Comparison of ENCODE assay signal across 22 mouse cellular contexts in genomic region chr19:15517853-15518252, GRCm38 (mm10).
"Had no signal": no experiment of that assay in that cellular context is flagged by ENCODE, and none has a peak within 500 bp of the region (broad histone marks: within the 10 kb centered on the region; RNA-seq: fewer than 3 reads in every experiment).

No protein-coding gene starts in this region.

- H3K9me3 ChIP-seq: heart, embryonic 10.5 days; hindbrain, embryonic 15.5 days; limb, embryonic 13.5 days; limb, embryonic 15.5 days; liver, embryonic 12.5 days had no signal

- H3K4me2 ChIP-seq: hindbrain, embryonic 13.5 days; limb, embryonic 13.5 days; limb, embryonic 15.5 days; liver, embryonic 12.5 days had no signal

- ATAC-seq: hindbrain, postnatal 0 days; intestine, embryonic 16.5 days; liver, embryonic 12.5 days had no signal

- DNase-seq: gastrocnemius, postnatal 14 days; gastrocnemius, postnatal 36 days; heart, adult 18-20 months; heart, postnatal 10 days; heart, postnatal 4 days; kidney, adult 11 months; kidney, adult 2 months; kidney, postnatal 10 days; kidney, postnatal 25 days; kidney, postnatal 4 days; left cerebral cortex, postnatal 4 days had no signal

- H3K4me3 ChIP-seq: heart, embryonic 10.5 days; heart, embryonic 12.5 days; hindbrain, embryonic 13.5 days; hindbrain, embryonic 15.5 days; layer of hippocampus, adult 2 months; limb, embryonic 13.5 days; limb, embryonic 15.5 days; liver, embryonic 12.5 days had no signal

- H3K27me3 ChIP-seq: heart, embryonic 12.5 days; hindbrain, embryonic 13.5 days; hindbrain, embryonic 15.5 days; limb, embryonic 15.5 days; liver, embryonic 12.5 days had no signal

- H3K27ac ChIP-seq: heart, embryonic 10.5 days; hindbrain, embryonic 15.5 days; hindbrain, postnatal 0 days; layer of hippocampus, adult 2 months; limb, embryonic 13.5 days; limb, embryonic 15.5 days; liver, embryonic 12.5 days; liver, embryonic 14.5 days had no signal

- H3K4me1 ChIP-seq: limb, embryonic 13.5 days; limb, embryonic 15.5 days; liver, embryonic 12.5 days had no signal

- H3K36me3 ChIP-seq: heart, embryonic 10.5 days; heart, embryonic 12.5 days; hindbrain, embryonic 13.5 days; hindbrain, embryonic 15.5 days; limb, embryonic 13.5 days; limb, embryonic 15.5 days; liver, embryonic 12.5 days had no signal

- H3K9ac ChIP-seq: heart, embryonic 12.5 days; hindbrain, embryonic 13.5 days; hindbrain, embryonic 15.5 days; limb, embryonic 13.5 days; limb, embryonic 15.5 days; liver, embryonic 12.5 days; liver, embryonic 14.5 days had no signal
